Mouse (Mus musculus) layer of hippocampus, postnatal 10 days (tissue): ENCODE measurements at regions not wholly inside any gene's neighbourhood (a gene's known extent, or its start where the extent isn't known, plus 50 kb on each side); places are given as distances from the start of the nearest gene placed in this dataset.

Source experiments
- DNase-seq, 2 experiments: peaks; one replicate each; pipeline ENCODE4 v3.0.0; 2021; ENCODE audit warnings: low spot score in 2 of 2

GRCm38 (mm10) chr1:34738386-34739067 lies 104.3 kb downstream of the Fam168b start:
- DNase-seq: peak; percentile 75 to 81

GRCm38 (mm10) chr1:34739621-34740020 lies 103.2 kb downstream of the Fam168b start:
- no peak for DNase-seq

GRCm38 (mm10) chr1:34740891-34741290 lies 102.0 kb downstream of the Fam168b start:
- DNase-seq: no peak

- no peak for DNase-seq
Measured at GRCm38 (mm10) chr1:34742234-34742633, 100.6 kb downstream of the Fam168b start.

GRCm38 (mm10) chr1:34745881-34746280 lies 97.0 kb downstream of the Fam168b start:
- no peak for DNase-seq

- no peak for DNase-seq
Measured at GRCm38 (mm10) chr1:34749161-34750040, 93.5 kb downstream of the Fam168b start.

- DNase-seq: peak; percentile 34 to 49
Measured at GRCm38 (mm10) chr1:34750061-34751054, 92.5 kb downstream of the Fam168b start.

- no peak for DNase-seq
Measured at GRCm38 (mm10) chr1:34751128-34751527, 91.7 kb downstream of the Fam168b start.

GRCm38 (mm10) chr1:34753581-34753980 lies 89.3 kb downstream of the Fam168b start:
- no peak for DNase-seq

GRCm38 (mm10) chr1:34760547-34760946 lies 82.3 kb downstream of the Fam168b start:
- DNase-seq: no peak

GRCm38 (mm10) chr1:34761436-34761835 lies 81.4 kb downstream of the Fam168b start:
- no peak for DNase-seq

- DNase-seq: no peak
Measured at GRCm38 (mm10) chr1:34761870-34762269, 81.0 kb downstream of the Fam168b start.
